Mouse (Mus musculus): ENCODE results near the gene Efna1. TPM values are rescaled to one million over a fixed set of nuclear protein-coding genes. Genes with fewer than 3 reads are reported as not detected.

Gene Efna1
- total and polyA plus RNA-seq, 3 experiments, result not detected

DNA sequence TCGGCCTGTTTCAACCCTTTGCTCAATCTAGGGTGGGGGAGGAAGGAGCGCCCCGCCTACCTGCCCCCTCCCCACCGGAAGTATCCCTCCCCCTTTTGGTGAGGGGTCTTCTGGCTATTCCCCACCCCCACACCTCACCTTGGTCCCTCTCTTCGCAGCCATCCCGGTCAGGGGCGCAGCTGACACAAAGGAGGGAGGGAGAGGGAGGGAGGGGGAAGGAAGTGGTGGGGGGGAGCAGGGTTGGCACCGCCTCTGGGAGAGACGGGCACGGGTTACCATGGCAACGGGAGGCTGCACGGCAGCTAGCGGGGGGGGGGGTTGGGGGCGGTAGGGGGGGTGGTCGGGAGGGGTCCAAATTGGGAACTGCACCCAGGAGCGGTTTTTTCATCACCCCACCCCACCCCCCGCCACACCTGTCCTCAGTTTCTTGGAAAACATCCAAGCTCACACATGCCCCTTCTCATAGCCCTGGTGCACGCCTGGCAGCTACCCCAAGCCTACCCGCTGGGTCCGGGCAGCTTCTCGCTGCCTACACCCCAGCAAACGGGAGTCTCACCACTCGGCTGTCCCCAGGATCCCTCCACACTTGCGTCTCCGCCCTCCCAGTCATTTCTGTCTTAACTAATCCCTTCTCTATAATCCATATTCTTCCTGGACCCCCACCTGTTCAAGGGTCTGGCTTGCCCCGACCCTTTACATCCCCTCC, 35.8 kb downstream of the Efna1 start:
- Histone ChIP-seq H3K4me3 (ENCODE audit: control insufficient read depth in 1 of 2, insufficient read depth in 1 of 2, low read depth in 2 of 2, low read length in 2 of 2) (peak overlapping the region; percentile 84 to 89), H3K36me3 (ENCODE audit: control insufficient read depth in 1 of 2, insufficient read depth in 2 of 2, low read length in 2 of 2) (peaks cover 7 to 11% of the 10 kb centered on the region in 2 experiments; a peak in 3 of 4 replicates), H3K79me2 (ENCODE audit: control insufficient read depth, insufficient read depth, low read length, poor library complexity) (peaks cover 17% of the 10 kb centered on the region), H3K9me3 (replicated peaks; ENCODE audit: insufficient read depth, low read length) (no peaks in the 10 kb centered on the region), H3K27me3 (ENCODE audit: control insufficient read depth in 1 of 2, insufficient read depth in 2 of 2, low read length in 2 of 2) (no peaks in the 10 kb centered on the region), H3K27ac (ENCODE audit: control insufficient read depth, low read depth, low read length) (no peak overlapping the region), H3K4me1 (ENCODE audit: control insufficient read depth in 1 of 2, insufficient read depth in 2 of 2, low read length in 2 of 2) (peaks cover 11 to 12% of the 10 kb centered on the region in 2 experiments; a peak in 3 of 4 replicates), H3K9ac (ENCODE audit: control insufficient read depth, low read depth, low read length, poor library complexity, severe bottlenecking) (peak overlapping the region; percentile 61)
- TF ChIP-seq RCOR1 (IDR thresholded peaks at IDR 0.05; ENCODE audit: low read depth, low read length) (no peak), GATA1 (IDR thresholded peaks at IDR 0.05; ENCODE audit: low read depth, low read length) (no peak), HCFC1 (IDR thresholded peaks at IDR 0.05; ENCODE audit: low read depth, low read length) (no peak), MXI1 (IDR thresholded peaks at IDR 0.05; ENCODE audit: low read depth, low read length) (no peak), MYC (IDR thresholded peaks at IDR 0.05; ENCODE audit: low read depth, low read length) (no peak), NRF1 (IDR thresholded peaks at IDR 0.05; ENCODE audit: insufficient read depth, low read depth, low read length, poor library complexity, severe bottlenecking) (no peak), CHD1 (IDR thresholded peaks at IDR 0.05; ENCODE audit: low read depth, low read length) (no peak), GABPA (IDR thresholded peaks at IDR 0.05; ENCODE audit: low read depth, low read length) (no peak), RAD21 (IDR thresholded peaks at IDR 0.05; ENCODE audit: low read depth, low read length) (no peak), POLR2A (IDR thresholded peaks at IDR 0.05; ENCODE audit: control insufficient read depth in 1 of 2, insufficient read depth in 1 of 2, low read depth in 1 of 2, low read length in 2 of 2, poor library complexity in 1 of 2) (no peak), MYB (IDR thresholded peaks at IDR 0.05; ENCODE audit: low read depth, low read length) (no peak), BHLHE40 (IDR thresholded peaks at IDR 0.05; ENCODE audit: borderline replicate concordance, low read depth, low read length) (no peak), ZNF384 (IDR thresholded peaks at IDR 0.05; ENCODE audit: low read depth, low read length) (no peak), MAZ (IDR thresholded peaks at IDR 0.05; ENCODE audit: low read depth, low read length) (no peak), CHD2 (IDR thresholded peaks at IDR 0.05; ENCODE audit: low read length) (no peak), POLR2AphosphoS5 (IDR thresholded peaks at IDR 0.05; ENCODE audit: borderline replicate concordance, low read depth, low read length) (no peak)
- no peak for DNase-seq (ENCODE audit: low read depth, low spot score)

DNA sequence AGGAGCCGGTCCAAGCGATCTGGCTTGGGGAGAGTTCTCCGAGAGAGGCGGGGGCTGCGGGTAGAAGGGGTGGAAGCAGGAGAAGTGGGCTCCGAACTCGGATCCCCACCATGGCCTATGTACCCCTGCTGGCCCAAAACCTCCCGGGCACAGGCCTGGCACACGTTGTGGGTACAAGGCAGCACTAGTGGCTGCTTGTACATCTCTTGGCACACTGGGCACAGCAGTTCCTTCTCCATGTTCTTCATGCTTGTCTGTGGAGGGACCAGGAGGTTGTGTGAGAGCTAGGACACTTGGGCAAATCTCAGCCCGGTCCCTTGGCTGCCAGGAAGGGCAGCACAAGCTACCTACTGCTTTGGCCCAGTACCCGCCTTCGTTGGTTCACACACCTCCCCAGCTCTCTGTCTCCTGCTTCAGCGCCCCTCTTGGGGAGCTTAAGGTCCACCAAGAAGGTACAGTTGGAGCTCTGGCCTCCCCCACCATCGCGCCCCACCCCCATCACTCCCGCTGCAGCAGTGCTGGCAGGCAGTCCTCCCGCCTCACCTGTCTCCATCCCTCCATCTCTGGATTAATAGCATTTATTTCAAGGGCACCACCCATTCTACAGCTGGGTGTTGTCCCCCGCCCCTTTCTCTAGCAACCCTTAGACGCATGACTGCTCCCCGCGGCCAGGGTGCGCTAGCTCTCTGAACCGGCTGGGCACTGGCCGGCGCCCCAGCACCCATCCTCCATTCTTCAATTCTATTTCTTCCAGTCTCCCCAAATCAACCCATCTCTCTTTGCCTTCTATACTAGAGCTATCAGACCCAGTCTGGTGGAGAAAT, 36.6 kb downstream of the Efna1 start:
- DNase-seq (ENCODE audit: low read depth, low spot score), result no peak
- Histone ChIP-seq H3K27me3 (ENCODE audit: control insufficient read depth in 1 of 2, insufficient read depth in 2 of 2, low read length in 2 of 2) (no peaks in the 10 kb centered on the region), H3K27ac (ENCODE audit: control insufficient read depth, low read depth, low read length) (no peak overlapping the region), H3K4me3 (ENCODE audit: control insufficient read depth in 1 of 2, insufficient read depth in 1 of 2, low read depth in 2 of 2, low read length in 2 of 2) (no peak overlapping the region), H3K79me2 (ENCODE audit: control insufficient read depth, insufficient read depth, low read length, poor library complexity) (peaks cover 17% of the 10 kb centered on the region), H3K36me3 (ENCODE audit: control insufficient read depth in 1 of 2, insufficient read depth in 2 of 2, low read length in 2 of 2) (peaks cover 7 to 11% of the 10 kb centered on the region in 2 experiments; a peak in 3 of 4 replicates), H3K4me1 (ENCODE audit: control insufficient read depth in 1 of 2, insufficient read depth in 2 of 2, low read length in 2 of 2) (peaks cover 11 to 12% of the 10 kb centered on the region in 2 experiments; a peak in 3 of 4 replicates), H3K9ac (ENCODE audit: control insufficient read depth, low read depth, low read length, poor library complexity, severe bottlenecking) (no peak overlapping the region), H3K9me3 (replicated peaks; ENCODE audit: insufficient read depth, low read length) (no peaks in the 10 kb centered on the region)
- TF ChIP-seq RCOR1 (IDR thresholded peaks at IDR 0.05; ENCODE audit: low read depth, low read length) (no peak), SMC3 (IDR thresholded peaks at IDR 0.05; ENCODE audit: low read depth, low read length) (no peak)

Measured in MEL (cell line).